Mouse (Mus musculus): ENCODE measurements around the gene Tmtc2. TPM values are rescaled to one million over a fixed set of nuclear protein-coding genes. Genes with fewer than 3 reads are reported as not detected.
"Not testable (repeated sequence)": the region's sequence is repeated elsewhere in the genome, so short reads cannot be mapped to it uniquely, and the experiment has no call there.

Gene Tmtc2
- polyA plus RNA-seq, 1 experiment: 0.01 TPM

DNA sequence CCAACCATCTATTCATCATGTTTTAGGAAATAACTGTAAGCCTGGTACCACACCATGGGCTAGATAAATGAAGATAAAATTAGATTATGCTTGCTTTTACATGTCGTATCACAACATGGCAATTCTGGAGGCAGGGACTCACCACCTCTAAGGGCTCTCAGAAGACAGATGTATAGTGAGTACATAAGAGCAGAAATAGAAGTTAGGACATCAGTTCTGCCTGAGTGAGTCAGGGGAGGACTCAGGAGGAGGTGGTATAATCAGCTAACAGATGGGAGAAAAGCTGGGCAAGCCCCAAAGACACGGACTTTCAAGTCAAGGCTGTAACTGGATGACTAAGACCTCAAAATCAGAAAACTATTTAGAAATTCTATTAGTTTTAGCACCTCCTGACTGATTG lies 288.0 kb downstream of the Tmtc2 start:
- H3K27me3 ChIP-seq (ENCODE audit: control insufficient read depth): no peaks in the 10 kb centered on the region
- no peaks in the 10 kb centered on the region for H3K4me1 ChIP-seq (ENCODE audit: control insufficient read depth)
- no peaks in the 10 kb centered on the region for H3K9me3 ChIP-seq (ENCODE audit: control insufficient read depth, low read length)
- no peak for TF ChIP-seq TAL1 (IDR thresholded peaks at IDR 0.05; ENCODE audit: low read length)
- TF ChIP-seq GATA1 (IDR thresholded peaks at IDR 0.05; ENCODE audit: low read length): no peak
- H3K4me3 ChIP-seq (replicated peaks): no peak overlapping the region
- no peaks in the 10 kb centered on the region for H3K36me3 ChIP-seq (ENCODE audit: control insufficient read depth)

DNA sequence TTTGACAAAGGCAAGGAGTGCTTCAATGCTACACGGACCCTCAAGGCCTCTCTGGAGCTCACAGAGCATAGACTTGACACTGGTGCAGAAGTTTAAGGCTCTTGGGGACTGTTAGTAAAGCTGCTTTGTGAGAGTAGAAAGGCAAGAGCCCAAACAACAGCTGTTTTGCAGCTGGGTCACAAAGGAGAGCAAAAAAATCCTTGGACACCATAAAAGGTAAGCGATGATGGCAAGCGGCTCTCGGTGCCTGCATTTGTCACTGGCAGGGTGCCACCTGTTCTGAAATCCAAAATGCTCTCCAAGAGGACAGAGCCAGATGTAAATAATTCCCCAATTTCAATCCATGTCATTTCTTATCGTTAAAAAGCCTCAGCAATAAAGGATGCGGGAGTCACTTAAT lies 290.1 kb downstream of the Tmtc2 start:
- Histone ChIP-seq H3K36me3 (ENCODE audit: control insufficient read depth) (no peaks in the 10 kb centered on the region), H3K4me3 (replicated peaks) (no peak overlapping the region), H3K4me1 (ENCODE audit: control insufficient read depth) (no peaks in the 10 kb centered on the region), H3K27me3 (ENCODE audit: control insufficient read depth) (no peaks in the 10 kb centered on the region), H3K9me3 (ENCODE audit: control insufficient read depth, low read length) (no peaks in the 10 kb centered on the region)
- TF ChIP-seq TAL1 (IDR thresholded peaks at IDR 0.05; ENCODE audit: low read length) (no peak), GATA1 (IDR thresholded peaks at IDR 0.05; ENCODE audit: low read length) (no peak)

DNA sequence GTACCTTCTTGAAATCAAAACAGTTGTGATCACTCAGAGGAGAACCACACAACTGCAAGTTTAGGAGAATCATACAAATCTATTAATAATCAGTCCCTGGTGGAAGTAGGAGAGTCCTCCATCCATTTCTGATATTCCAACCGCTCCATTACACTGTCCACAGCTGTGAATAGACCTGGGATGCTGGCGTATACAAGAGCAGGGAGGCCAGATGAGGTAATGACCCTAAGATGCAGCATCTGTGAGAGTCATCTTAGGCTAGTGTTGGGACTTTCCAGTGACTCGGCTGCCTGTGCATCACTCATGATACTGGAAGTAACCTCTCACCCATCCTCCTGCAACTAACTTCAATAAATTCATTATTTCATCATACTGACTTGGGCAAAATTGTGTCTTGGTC lies 293.3 kb downstream of the Tmtc2 start:
- TF ChIP-seq TAL1 (IDR thresholded peaks at IDR 0.05; ENCODE audit: low read length) (no peak), GATA1 (IDR thresholded peaks at IDR 0.05; ENCODE audit: low read length) (no peak)
- Histone ChIP-seq H3K4me3 (replicated peaks) (no peak overlapping the region), H3K27me3 (ENCODE audit: control insufficient read depth) (no peaks in the 10 kb centered on the region), H3K4me1 (ENCODE audit: control insufficient read depth) (no peaks in the 10 kb centered on the region), H3K9me3 (ENCODE audit: control insufficient read depth, low read length) (no peaks in the 10 kb centered on the region), H3K36me3 (ENCODE audit: control insufficient read depth) (no peaks in the 10 kb centered on the region)

- no peaks in the 10 kb centered on the region for H3K27me3 ChIP-seq (ENCODE audit: control insufficient read depth)
- H3K4me1 ChIP-seq (ENCODE audit: control insufficient read depth): no peaks in the 10 kb centered on the region
- H3K4me3 ChIP-seq (replicated peaks): no peak overlapping the region
- TF ChIP-seq TAL1 (IDR thresholded peaks at IDR 0.05; ENCODE audit: low read length) (no peak), GATA1 (IDR thresholded peaks at IDR 0.05; ENCODE audit: low read length) (no peak)
- H3K9me3 ChIP-seq (ENCODE audit: control insufficient read depth, low read length): no peaks in the 10 kb centered on the region
- no peaks in the 10 kb centered on the region for H3K36me3 ChIP-seq (ENCODE audit: control insufficient read depth)
These were observed 314.2 kb downstream of the Tmtc2 start for GRCm38 (mm10) chr10:105260053-105260452.

- not testable (repeated sequence) for H3K4me3 ChIP-seq (replicated peaks); H3K27me3 ChIP-seq (ENCODE audit: control insufficient read depth); H3K36me3 ChIP-seq (ENCODE audit: control insufficient read depth); H3K9me3 ChIP-seq (ENCODE audit: control insufficient read depth, low read length); H3K4me1 ChIP-seq (ENCODE audit: control insufficient read depth)
These were observed 336.0 kb downstream of the Tmtc2 start for GRCm38 (mm10) chr10:105238291-105238690.

DNA sequence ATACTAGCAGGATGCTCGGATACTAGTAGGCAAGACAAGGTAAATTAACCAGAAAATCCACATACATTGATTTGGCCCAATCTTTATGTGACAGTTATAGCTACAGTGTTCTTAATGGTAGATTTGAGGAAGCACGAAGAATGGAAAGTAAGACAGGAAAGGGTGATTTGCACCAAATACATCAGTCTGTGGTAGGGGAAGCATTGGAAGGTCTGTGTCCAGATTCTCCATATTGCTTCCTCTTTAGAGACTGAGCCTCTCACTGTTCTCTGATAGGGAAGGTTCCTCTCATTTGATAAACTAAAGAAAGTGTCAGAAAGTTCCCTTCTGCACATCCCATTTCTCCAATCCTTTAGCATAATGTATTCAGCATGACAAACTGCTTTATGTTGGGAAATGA lies 341.4 kb downstream of the Tmtc2 start:
- no peaks in the 10 kb centered on the region for H3K27me3 ChIP-seq (ENCODE audit: control insufficient read depth)
- H3K4me3 ChIP-seq (replicated peaks): no peak overlapping the region
- H3K9me3 ChIP-seq (ENCODE audit: control insufficient read depth, low read length): no peaks in the 10 kb centered on the region
- no peaks in the 10 kb centered on the region for H3K4me1 ChIP-seq (ENCODE audit: control insufficient read depth)
- no peaks in the 10 kb centered on the region for H3K36me3 ChIP-seq (ENCODE audit: control insufficient read depth)
- TF ChIP-seq TAL1 (IDR thresholded peaks at IDR 0.05; ENCODE audit: low read length): no peak
- TF ChIP-seq GATA1 (IDR thresholded peaks at IDR 0.05; ENCODE audit: low read length): no peak

- TF ChIP-seq TAL1 (IDR thresholded peaks at IDR 0.05; ENCODE audit: low read length) (no peak), GATA1 (IDR thresholded peaks at IDR 0.05; ENCODE audit: low read length) (no peak)
- Histone ChIP-seq H3K4me1 (ENCODE audit: control insufficient read depth) (no peaks in the 10 kb centered on the region), H3K27me3 (ENCODE audit: control insufficient read depth) (no peaks in the 10 kb centered on the region), H3K4me3 (replicated peaks) (no peak overlapping the region), H3K36me3 (ENCODE audit: control insufficient read depth) (no peaks in the 10 kb centered on the region), H3K9me3 (ENCODE audit: control insufficient read depth, low read length) (no peaks in the 10 kb centered on the region)
These were observed 343.8 kb downstream of the Tmtc2 start for GRCm38 (mm10) chr10:105230416-105230815.

DNA sequence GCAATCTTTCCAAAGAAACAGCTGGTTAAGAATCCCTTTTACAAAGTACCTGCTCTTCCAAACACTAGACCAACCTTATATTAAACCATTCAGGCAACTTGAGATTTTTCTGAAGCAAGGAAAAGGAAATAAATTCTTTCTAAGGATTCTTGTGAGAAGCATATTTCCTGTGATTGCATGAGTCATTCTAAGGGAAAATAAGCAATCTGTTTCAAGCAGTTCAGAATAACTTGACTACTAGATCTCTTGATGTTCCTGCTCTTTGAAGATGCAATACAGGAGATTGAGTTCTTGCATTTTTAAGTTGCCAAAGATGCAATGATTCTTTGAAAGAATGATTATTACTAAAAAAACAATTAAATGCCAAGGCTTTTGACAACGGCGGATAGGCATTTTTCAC lies 345.6 kb downstream of the Tmtc2 start:
- H3K36me3 ChIP-seq (ENCODE audit: control insufficient read depth): no peaks in the 10 kb centered on the region
- no peaks in the 10 kb centered on the region for H3K4me1 ChIP-seq (ENCODE audit: control insufficient read depth)
- no peaks in the 10 kb centered on the region for H3K27me3 ChIP-seq (ENCODE audit: control insufficient read depth)
- no peak overlapping the region for H3K4me3 ChIP-seq (replicated peaks)
- TF ChIP-seq GATA1 (IDR thresholded peaks at IDR 0.05; ENCODE audit: low read length): no peak
- TF ChIP-seq TAL1 (IDR thresholded peaks at IDR 0.05; ENCODE audit: low read length): no peak
- no peaks in the 10 kb centered on the region for H3K9me3 ChIP-seq (ENCODE audit: control insufficient read depth, low read length)

GRCm38 (mm10) chr10:105227631-105228030 lies 346.6 kb downstream of the Tmtc2 start:
- Histone ChIP-seq H3K36me3 (ENCODE audit: control insufficient read depth) (no peaks in the 10 kb centered on the region), H3K9me3 (ENCODE audit: control insufficient read depth, low read length) (no peaks in the 10 kb centered on the region), H3K4me1 (ENCODE audit: control insufficient read depth) (peaks cover 3% of the 10 kb centered on the region), H3K4me3 (replicated peaks) (no peak overlapping the region), H3K27me3 (ENCODE audit: control insufficient read depth) (no peaks in the 10 kb centered on the region)
- TF ChIP-seq GATA1 (IDR thresholded peaks at IDR 0.05; ENCODE audit: low read length): no peak
- no peak for TF ChIP-seq TAL1 (IDR thresholded peaks at IDR 0.05; ENCODE audit: low read length)

DNA sequence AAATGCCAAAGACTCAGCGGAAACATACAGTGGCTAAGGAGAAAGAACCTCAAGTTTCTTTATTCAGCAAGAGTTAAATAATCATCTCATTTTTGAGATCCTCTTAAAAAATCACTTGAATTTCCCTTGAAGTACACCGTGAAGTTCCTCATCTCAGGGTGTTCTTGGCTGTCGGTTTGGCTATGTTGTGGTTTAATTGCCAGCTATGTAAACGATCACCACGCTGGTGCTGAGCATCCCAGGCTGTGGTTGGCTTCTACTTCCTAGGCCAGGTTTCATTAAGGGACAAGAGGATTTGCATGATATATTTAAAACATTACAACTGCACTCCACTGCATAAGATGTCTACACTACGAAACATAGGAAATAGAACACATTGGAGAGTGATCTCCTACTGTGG lies 348.5 kb downstream of the Tmtc2 start:
- H3K9me3 ChIP-seq (ENCODE audit: control insufficient read depth, low read length): no peaks in the 10 kb centered on the region

More for the DNA sequence above, 348.5 kb downstream of the Tmtc2 start:
- Histone ChIP-seq H3K4me3 (replicated peaks) (no peak overlapping the region), H3K36me3 (ENCODE audit: control insufficient read depth) (no peaks in the 10 kb centered on the region), H3K4me1 (ENCODE audit: control insufficient read depth) (peaks cover 3% of the 10 kb centered on the region), H3K27me3 (ENCODE audit: control insufficient read depth) (no peaks in the 10 kb centered on the region)
- no peak for TF ChIP-seq GATA1 (IDR thresholded peaks at IDR 0.05; ENCODE audit: low read length)
- no peak for TF ChIP-seq TAL1 (IDR thresholded peaks at IDR 0.05; ENCODE audit: low read length)
